Mouse (Mus musculus): ENCODE measurements at regions not wholly inside any gene's neighbourhood (a gene's known extent, or its start where the extent isn't known, plus 50 kb on each side); places are given as distances from the start of the nearest gene placed in this dataset.

DNA sequence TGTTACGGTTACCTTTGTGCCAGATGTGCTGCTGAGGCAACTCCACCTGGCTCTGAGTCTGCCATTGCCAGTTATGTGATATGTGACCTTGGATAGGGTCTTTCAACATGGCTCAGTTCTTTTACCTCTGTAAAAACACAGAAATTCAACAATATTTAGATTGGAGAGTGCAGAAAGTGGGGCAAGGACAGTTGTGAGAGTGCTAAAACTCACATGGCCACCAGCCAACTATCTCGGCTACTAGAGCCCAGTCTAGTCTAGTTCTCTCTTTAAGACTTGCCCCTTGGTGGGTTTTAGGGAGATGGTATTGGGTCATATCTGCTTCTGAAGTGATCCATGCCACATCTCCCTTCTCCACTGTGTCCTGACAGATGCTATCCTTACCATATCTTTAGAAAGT is 233.0 kb downstream of the Phf14 start:
- no peak for DNase-seq (ENCODE audit: low spot score in 2 of 2)

DNA sequence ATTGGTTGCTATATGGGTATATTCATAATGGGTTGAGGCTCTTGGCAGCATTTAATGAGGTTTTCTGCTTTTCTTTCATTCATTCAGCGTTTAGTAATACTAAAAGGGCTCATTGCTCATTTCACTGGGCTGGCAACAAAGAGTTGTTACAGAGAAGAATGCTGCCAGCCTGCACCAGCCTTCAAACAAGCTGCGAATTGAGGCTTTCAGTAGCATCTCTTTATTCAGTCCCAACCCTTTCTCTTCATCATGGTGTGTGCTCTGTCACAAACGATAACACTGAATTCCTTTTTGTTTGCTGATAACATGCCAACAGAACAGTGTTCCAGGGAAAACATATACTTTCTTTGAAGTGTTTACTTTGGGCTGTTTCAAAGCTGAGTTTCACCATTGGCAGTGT is 237.6 kb downstream of the Phf14 start:
- DNase-seq (ENCODE audit: low spot score in 2 of 2) = no peak

DNA sequence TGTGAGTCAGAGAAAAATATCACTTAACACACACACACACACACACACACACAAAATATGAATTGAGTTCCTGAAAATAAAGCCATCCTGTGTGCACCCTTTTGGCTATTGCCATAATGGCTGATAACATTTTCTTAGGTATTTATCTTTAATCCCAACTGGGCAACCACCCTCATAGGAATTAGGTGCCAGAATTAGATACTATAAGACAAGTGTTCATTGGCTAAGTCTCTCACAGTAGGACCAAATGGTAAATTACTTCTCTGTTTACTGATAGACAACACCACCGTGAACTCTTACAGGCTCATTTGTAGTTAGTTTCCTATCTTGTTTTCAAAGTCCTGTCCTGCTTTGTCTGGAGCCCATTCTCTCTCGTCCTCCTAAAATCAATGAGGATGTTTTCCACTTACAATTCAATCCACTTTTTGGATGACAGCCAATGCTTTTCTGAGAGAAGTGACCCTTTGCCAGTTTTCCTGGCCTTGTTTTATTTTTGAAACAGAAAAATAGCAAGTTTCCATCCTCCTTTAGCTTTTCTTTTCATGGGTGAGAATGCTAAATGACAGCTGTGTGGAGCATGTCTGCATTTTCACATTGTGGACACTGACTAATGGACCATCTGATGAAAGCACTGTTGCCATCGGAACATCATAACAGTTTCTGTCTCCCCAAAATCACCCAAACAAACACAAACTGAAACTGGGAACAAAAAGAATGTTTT is 243.2 kb downstream of the Phf14 start:
- no peak for DNase-seq (ENCODE audit: low spot score in 2 of 2)

DNA sequence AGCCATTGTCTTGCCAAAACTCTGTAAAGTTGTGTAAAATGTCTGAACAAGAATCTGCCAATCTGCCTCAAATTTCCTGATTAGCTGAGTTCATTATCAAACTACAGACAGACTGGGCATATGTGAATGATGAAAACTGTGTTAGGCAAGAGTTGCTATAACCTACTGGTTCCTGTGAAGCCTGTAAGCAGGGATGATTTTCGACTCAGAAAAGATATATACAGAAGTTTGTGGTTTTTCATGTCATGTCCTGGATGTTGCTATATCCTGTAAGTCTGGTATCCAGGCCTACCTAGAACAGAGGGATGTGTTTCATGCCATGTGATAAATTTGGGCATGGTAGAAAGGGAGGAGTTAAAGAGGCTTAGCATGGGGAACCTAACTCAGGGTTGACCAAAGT is 256.4 kb downstream of the Phf14 start:
- DNase-seq (ENCODE audit: low spot score in 2 of 2) = no peak

DNA sequence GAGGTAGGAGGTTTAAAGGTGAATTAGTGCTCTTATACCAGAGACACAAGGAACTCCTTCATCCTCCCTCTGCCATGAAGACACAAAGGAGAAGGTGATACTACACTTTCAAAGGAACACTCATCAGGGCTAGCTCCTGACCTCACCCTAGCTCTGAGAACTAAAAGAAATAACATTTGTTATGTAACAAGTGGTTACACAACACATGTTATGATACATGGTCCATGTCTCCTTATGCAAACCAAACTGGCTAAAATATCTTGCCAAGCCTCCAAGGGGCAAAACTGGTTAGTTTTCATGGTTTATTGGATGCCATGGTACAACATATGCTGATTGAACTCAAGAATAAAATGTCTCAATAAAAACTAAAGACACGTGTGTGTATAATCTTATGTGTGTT is 260.9 kb downstream of the Phf14 start:
- no peak for DNase-seq (ENCODE audit: low spot score in 2 of 2)

DNA sequence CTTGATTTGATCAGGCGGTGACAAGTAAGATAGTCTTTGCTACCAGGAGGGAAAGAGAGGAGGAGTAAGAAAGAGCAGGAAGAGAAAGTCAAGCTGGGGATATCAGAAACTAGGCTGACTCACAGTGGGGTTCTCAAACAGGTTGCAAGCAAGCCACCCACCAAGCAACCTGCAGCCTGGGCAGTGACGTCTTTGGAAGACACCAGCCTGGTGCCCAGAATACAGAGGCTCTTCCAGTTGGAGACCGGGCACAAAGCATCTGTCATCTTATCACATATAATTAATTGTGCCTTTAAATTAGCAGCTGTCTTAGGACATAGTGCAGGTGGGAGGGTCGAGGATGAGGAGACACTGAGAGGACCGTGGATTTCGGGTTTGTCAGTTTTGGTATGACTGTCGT is 261.8 kb downstream of the Phf14 start:
- DNase-seq (ENCODE audit: low spot score in 2 of 2) = no peak

DNA sequence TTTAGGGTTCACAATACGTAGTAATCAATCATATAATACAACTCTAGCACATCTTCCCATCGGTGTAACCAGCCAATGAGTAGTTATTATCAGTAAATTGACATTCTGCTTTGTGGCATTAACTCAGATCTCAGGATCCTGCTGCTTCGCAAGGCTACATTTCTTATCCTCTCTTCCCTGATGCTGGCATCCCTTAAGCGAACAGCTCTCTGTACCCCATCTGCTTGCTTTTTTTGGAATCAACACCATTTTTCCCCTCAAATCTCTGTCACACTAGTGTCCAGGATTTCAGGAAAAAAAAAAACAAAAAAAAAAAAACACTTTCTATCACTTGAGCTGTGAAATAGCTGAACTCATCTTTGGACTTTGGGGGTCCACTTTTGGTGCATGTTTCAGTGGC is 263.1 kb downstream of the Phf14 start:
- DNase-seq (ENCODE audit: low spot score in 2 of 2) = no peak

DNA sequence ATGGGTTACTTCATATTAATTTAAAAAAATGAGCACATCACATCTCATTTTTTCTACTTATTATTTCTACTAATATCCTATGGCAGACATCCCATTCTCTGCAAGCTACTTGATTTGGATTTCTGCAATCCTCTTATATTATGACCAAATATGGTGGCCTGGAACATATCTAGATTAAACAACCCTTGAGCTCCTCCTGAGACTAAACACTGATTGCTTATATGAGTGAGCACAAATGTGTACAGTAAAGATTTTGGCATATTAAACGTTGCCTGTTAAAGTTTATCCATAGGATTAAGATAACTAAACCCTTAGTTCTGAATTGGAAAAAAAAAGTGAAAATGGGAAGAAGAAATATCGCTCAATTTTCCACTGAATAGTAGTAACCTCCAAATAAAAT is 263.6 kb downstream of the Phf14 start:
- no peak for DNase-seq (ENCODE audit: low spot score in 2 of 2)

DNA sequence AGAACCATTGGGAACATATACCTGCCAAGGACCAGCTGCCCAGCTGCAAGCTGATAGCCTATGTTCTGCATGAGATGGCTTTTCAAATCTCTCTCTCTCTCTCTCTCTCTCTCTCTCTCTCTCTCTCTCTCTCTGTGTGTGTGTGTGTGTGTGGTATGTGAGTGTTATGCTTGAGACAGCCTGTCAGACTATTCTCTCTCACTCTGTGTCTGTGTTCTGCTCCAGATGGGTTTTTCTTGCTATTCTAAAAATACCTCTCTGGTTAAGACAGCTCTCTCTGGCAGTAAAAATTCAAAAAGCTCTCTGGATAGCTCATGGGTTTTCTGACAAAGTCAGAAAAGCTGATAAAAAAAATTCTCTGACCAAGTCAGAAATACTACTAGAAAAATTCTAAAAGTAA is 270.4 kb downstream of the Phf14 start:
- DNase-seq (ENCODE audit: low spot score in 2 of 2) = peak in 1 of 2 experiments; percentile 2

DNA sequence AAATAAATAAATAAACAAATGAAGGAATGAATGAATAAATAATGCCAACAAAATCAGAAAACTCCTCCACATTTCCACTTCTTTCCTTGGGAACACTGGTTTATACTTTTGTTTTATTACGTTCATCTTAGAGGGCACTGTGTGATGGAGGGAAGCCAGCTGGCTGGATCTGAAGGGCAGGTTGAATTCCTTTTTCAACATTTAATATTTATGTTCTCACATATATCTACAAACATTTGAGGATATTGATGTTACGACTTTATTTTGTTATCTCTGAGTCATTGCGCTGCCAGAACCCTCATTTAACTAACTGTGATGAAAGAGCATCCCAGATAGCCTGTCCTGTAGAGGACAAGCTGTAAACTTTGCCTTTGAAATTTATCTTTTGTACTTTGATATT is 273.3 kb downstream of the Phf14 start:
- no peak for DNase-seq (ENCODE audit: low spot score in 2 of 2)

DNA sequence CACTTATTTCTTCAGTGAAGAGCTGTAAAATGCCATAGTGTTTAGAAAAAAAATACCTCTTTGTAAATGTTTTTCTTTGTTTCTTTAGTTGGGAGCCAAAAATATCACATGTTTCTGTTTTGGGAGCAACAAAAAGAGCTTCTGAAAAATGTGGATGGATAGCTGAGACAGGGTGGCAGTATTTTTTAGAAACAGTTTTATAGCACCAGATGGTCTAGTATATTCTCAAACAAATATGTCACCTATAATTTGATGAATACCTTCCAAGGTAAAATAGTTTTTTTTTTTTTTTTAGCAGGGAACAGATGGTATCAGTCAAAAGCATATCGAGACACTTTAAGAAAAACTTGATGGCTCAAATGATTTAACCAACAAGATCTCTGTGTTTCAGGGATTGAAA is 302.6 kb downstream of the Phf14 start:
- no peak for DNase-seq (ENCODE audit: low spot score in 2 of 2)

DNA sequence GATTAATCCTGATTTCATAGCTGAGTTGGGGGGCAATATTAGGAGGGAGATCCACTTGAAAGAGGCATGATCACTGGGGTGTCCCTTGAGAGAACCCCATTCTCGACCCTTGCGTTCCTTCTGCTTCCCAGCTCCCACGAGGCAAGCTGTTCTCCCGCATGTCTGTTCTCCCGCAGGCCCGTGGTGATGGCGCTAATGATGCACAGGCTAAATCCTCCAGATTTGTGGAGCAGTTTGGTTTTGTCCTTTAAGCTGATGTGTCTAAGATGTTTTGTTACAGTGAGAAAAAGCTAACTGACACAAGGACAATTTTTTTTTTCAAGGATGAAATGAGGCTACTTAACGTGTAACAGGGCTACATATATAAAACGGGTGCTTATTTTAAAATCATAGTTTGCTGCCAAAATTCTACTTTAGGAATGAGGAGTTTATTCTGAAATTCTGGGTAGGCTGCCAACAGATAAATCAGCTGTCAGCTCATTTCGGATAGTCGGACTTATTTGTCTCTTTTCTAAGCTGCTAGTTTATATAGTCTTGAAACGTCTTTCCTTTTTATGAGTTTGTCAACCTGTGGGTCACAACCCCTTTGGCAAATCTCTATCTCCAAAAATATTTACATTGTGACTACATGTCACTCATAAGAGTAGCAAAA is 307.0 kb downstream of the Phf14 start:
- DNase-seq (ENCODE audit: low spot score in 2 of 2) = no peak

DNA sequence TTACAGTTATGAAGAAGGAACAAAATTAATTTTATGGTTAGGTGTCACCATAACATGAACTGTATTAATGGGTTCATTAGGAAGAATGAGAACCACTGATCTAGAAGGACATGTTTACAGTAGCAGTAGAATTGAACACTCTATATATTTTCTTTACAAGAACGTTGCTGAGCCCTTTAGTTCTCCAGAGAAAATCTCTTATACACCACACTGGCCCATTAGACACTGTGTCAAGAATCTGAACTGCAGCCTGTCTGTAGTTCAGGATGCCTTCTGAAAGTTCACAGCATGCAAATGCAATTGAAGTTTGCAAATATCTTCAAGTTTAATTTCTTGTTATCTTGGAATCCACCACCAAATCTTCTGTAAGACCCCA is 307.6 kb downstream of the Phf14 start:
- no peak for DNase-seq (ENCODE audit: low spot score in 2 of 2)

DNA sequence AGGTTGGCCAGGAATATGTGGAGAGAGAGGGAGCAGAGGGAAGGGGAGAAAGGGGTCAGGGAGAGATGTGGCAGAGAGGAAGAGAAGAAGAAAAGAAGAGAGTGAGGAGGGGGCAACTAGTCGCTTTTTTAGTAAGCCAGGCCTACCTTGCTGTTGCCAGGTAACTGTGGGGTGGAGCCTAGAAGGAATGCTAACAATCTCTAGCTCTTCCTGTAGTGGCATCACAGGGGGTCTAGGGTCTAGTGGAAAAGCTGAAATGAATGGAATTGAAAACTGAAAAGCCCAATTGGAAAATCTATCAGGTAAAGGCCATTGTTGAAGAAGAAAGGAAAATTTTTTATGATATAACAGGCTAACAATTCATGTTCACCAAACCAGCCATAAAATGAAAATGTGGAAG is 336.5 kb downstream of the Phf14 start:
- no peak for DNase-seq (ENCODE audit: low spot score in 2 of 2)

DNA sequence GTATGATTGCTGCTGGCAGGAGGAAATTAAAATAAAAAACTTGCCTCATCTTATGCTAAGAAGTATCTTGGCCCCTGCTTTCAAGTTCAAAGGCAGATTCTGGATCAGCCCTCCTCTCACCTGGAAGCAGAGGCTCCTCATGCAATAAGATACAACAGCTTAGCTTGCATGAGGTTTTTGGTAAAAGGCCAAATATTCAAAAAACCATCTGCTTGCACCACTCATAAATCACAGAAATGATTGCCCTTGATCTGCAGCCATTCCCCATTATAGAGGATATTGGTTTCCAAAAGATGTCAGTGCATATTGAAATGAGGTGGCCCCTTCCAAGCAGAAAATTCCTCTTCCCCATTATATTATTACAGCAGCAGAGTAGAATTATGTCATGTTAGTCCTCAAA is 340.4 kb downstream of the Phf14 start:
- DNase-seq (ENCODE audit: low spot score in 2 of 2) = no peak

DNA sequence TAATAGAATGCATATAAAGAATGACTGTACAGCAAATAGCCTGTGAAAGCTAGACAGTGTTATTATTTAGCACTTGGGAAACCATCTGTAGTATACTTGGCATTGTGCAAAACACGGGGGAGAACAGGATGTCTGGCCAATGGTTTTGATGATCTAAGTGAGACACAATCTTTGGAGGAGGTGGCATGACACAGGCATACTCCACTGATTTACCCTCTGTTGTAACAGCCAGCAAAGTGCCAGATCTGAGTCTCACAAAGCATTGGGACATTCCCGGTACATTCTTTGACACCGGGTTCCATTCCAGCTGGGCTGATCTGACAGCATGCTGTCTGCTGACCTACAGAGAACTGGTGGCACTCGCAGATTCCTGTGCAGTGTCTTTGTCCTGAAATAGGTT is 341.0 kb downstream of the Phf14 start:
- DNase-seq (ENCODE audit: low spot score in 2 of 2) = peak; percentile 24 to 39

DNA sequence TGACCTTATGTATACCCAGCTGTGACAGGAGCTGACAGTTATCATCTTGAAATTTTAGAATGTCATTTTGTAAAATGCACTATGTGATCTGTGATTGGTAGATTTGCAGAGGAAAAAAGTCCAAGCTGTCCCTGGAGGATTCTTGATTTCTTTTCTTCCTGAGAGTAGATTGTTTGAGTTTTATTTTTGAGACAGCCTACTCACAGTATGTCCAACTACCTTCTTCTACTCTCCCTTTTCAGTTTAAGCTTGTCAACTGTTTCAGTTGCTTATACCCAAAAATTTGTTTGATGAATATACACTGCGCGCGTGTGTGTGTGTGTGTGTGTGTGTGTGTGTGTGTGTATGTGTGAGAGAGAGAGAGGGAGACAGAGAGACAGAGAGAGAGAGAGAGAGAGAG is 346.9 kb downstream of the Phf14 start:
- no peak for DNase-seq (ENCODE audit: low spot score in 2 of 2)

DNA sequence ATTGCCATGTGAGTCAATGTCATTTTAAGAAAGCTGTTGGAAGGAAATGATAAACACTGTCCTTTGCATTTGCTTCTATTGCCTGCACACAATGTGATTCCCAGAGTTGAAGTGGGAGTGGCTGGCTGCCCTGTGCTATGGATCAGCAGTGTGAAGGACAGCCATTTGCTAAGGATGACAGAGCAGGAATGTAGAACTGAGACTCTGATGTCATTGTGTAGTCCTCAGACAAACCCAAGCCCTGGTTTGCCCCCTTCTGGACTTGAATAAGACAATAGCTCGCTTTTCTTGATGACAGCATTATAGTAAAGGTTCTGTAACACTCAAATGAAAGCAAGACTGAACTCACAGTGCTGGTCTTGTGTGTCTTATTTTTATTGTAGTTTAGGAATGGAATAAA is 347.8 kb downstream of the Phf14 start:
- no peak for DNase-seq (ENCODE audit: low spot score in 2 of 2)

DNA sequence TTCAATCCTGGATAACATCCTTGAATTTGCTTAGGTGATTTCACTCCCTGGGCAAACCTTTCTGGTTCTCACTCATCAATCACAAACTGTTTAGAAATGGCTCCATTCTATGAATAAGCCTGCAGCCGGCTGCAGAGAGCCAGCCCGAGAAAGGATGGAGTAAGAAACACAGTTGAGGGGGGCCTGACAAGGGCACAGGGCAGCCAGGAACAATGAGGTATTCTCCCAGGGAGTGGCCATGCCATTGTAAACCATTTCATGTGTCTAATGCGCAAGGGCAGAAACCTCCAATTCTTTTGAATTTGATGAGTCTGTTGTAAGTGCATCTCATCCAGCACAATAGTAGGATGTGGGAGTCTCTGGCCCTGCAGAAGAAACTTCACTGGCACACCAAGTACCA is 350.7 kb downstream of the Phf14 start:
- no peak for DNase-seq (ENCODE audit: low spot score in 2 of 2)

DNA sequence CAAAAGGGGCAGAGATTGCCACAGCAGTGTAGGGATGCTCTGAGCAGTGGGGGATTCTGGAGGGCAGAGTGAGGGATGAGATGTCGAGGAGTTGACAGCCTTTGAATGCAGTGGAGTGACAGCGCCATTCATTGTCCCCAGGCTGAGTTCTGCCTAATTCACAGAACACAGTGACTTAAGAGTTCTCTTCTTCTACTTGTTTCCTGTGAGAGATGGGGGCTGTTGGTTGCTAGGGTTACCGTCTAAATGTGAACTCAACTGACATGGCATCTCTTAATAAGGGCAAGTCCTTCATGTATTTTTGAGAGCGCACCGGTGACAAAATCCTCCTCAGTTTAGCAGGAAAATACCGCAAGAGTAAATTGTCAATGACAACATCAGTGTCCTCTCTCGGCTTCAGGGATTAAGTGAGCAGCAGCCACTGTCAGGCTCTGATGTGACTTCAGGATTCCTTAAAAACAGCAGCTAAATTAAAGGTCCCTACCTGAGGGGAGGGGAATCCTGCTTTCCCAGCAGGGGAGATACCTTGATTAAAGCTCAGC is 351.4 kb downstream of the Phf14 start:
- DNase-seq (ENCODE audit: low spot score in 2 of 2) = no peak

DNA sequence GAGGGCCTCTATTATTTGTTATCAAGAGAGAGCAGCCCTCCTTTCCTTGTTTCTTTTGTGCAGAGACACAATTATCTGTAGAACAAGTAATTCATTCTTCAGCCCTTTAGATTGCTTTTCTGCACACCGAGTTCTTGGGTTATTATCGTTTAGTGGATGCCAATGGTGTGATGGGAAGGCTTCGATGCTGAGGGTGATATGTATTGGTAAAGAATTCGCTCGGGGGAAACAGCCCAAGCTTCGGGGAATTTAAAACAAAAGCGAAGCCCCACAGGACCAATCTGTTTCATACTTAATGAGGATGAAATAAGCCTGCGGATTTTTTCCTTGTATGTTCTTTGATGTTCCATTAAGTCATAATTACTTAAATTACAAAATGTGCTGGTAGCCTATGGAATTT is 352.0 kb downstream of the Phf14 start:
- DNase-seq (ENCODE audit: low spot score in 2 of 2) = no peak

DNA sequence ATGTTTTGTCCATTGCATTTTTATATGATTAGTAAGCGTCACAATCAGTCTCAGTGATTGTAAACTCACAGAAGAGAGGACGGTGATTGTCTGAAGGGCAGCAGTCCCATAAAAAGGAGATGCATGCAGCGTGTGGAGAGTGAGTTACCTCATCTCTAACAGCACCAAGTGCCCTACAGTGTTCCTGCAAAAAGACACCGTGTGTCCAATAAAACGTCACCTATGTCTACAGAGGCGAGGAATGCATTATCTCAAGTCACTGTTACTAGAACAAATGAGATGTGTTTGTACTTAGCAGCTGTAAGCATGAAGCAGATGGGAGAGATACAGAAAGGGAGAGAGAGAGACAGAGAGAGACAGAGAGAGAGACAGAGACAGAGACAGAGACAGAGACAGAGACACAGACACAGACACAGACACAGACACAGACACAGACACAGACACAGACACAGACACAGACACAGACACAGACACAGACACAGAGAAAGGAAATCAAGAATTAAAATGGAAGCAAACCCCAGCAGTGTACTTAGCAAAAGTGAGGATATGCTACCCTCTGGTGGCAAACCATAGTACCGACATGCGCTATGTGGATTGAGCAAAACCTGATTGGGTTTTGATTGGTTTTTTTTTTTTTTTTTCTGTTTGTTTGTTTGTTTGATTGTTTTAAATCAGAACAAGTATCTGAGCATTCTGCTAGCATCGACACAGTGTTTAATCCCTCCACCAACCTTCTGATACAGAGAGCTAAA is 352.9 kb downstream of the Phf14 start:
- DNase-seq (ENCODE audit: low spot score in 2 of 2) = peak; percentile 51
